Mouse (Mus musculus): ENCODE results near the gene Smdt1.

- TF ChIP-seq GATA1 (IDR thresholded peaks at IDR 0.05; ENCODE audit: low read length) (no peak), TAL1 (IDR thresholded peaks at IDR 0.05; ENCODE audit: low read length) (no peak)
These were observed 43.7 kb downstream of the Smdt1 start for GRCm38 (mm10) chr15:82382441-82382840.

All from erythroblast, embryonic 14.5 days (primary cell).